ENCODE assay signal across 16 mouse cellular contexts in genomic region chr1:60829849-60830248, GRCm38 (mm10). TPM values are rescaled to one million over a fixed set of nuclear protein-coding genes. Genes with fewer than 3 reads are reported as not detected.
"Had no signal": no experiment of that assay in that cellular context is flagged by ENCODE, and none has a peak within 500 bp of the region (broad histone marks: within the 10 kb centered on the region; RNA-seq: fewer than 3 reads in every experiment).

No protein-coding gene starts in this region.

- H3K27me3 ChIP-seq: limb, embryonic 15.5 days; midbrain, embryonic 13.5 days had no signal

- H3K36me3 ChIP-seq: limb, embryonic 15.5 days; midbrain, embryonic 13.5 days had no signal

- ATAC-seq: intestine, postnatal 0 days; midbrain, embryonic 13.5 days had no signal

- H3K4me1 ChIP-seq: midbrain, embryonic 13.5 days had no signal

- H3K9me3 ChIP-seq: limb, embryonic 15.5 days; midbrain, embryonic 13.5 days had no signal

- DNase-seq: kidney, adult 8-10 months; kidney, postnatal 25 days; layer of hippocampus, adult 9-11 months; layer of hippocampus, postnatal 36 days; thymus, adult 18-20 months; thymus, postnatal 14 days had no signal

- H3K4me2 ChIP-seq: limb, embryonic 15.5 days; midbrain, embryonic 13.5 days had no signal

- H3K4me3 ChIP-seq: limb, embryonic 15.5 days; midbrain, embryonic 13.5 days had no signal

- H3K9ac ChIP-seq: limb, embryonic 15.5 days; liver, embryonic 14.5 days; midbrain, embryonic 13.5 days had no signal

- H3K27ac ChIP-seq: limb, embryonic 15.5 days; liver, embryonic 14.5 days; midbrain, embryonic 13.5 days; stomach, postnatal 0 days had no signal

RNA-seq across cellular contexts. Expression of gene Ctla4, which starts 57.0 kb away (rescaled TPM):
- total RNA-seq: layer of hippocampus, postnatal 36 days; left cerebral cortex, adult 8-10 months; left cerebral cortex, postnatal 25 days; midbrain, postnatal 0 days had no signal
- polyA plus RNA-seq: intestine, postnatal 0 days; kidney, embryonic 16.5 days; liver, embryonic 14.5 days; midbrain, embryonic 13.5 days; midbrain, postnatal 0 days; neural tube, embryonic 14.5 days; stomach, postnatal 0 days had no signal
